Mouse (Mus musculus) stomach, adult 2 months (tissue): ENCODE data around the gene Gm20498. TPM values are rescaled to one million over a fixed set of nuclear protein-coding genes. Genes with fewer than 3 reads are reported as not detected.

ENCODE experiments used
- polyA plus RNA-seq: library from polyadenylated mRNA; depleted of rRNA; stranded (reverse); fragments of >200 nt; gene quantifications from 2 replicates; pipeline ENCODE4 v1.2.3, GENCODE M21; 2012; rRNA removed

Gene Gm20498
- 0.88 and 1.4 TPM in 2 replicates for polyA plus RNA-seq

GRCm38 (mm10) chr12:81532316-81533028 lies at the start of gene Gm20498, which contains the start of gene Synj2bp:
Gene Gm20498 (minus strand): TSS chr12:81532905.
Gene Synj2bp (minus strand): TSS chr12:81532911.

GRCm38 (mm10) chr12:81568374-81568773 lies 35.7 kb upstream of the Gm20498 start, which contains the start of gene Adam21:
Gene Adam21 (minus strand): TSS chr12:81568474.

GRCm38 (mm10) chr12:81484727-81485191 lies 47.9 kb downstream of the Gm20498 start, which contains the start of gene Cox16:
Gene Cox16 (minus strand): TSS chr12:81485127.

GRCm38 (mm10) chr12:81421846-81422245 lies 110.9 kb downstream of the Gm20498 start, which contains the start of gene Adam4:
Gene Adam4 (minus strand): TSS chr12:81421946.

DNA sequence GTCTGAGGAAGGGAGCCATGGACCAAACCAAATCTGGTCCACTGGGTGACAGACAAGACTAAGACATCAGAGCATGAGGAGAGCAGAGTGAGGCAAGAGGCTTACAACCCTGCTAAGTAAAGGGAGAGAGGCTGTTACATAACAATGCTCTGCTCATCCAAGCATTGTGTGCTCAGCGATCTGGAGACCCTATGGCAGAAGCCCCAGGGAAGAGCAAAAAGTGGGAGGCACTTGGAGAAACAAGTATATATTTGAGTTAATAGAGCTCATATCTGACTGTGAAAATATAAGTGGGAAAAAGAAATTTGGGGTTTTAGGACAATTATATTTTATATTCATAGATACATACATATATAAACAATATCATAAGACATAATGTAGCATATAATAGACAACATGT lies 153.3 kb downstream of the Gm20498 start, which contains the start of gene Gm4787:
Gene Gm4787, minus strand, starts transcription at position 101 of the 400 bp plus-strand sequence.

DNA sequence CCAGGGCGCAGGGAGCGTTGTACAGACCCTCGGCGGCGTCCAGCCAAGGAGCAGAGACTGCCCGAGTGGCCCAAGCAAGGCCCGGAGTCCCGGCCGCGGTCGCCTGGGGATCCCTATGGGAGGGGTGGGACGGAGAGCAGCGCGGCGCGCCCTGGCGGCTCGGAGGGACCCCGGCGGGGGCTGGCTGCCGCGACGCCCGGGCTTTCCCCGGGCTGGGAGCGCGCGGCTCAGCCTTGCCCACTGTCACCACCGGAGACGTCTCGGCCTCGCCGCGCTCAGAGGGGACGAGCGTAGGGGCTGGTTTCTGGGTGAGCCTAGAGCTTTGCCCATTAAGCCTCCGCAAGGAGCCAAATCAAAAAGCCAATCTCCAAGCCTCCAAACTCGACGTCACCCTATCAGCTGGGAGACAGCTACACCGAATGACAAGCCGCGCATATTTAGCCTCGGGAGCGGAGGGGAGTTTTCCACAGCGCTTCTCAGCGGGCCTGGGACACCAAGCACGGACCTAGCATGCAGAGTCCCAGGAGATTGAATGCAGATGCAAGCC lies 199.8 kb downstream of the Gm20498 start, which contains the start of gene Slc8a3:
Gene Slc8a3, minus strand, starts transcription at position 306 of the 547 bp plus-strand sequence.

Other genes starting within 250 kb of the Gm20498 start
- 0.25 and 0.48 TPM in 2 replicates for gene Slc8a3, start 199.7 kb downstream of the Gm20498 start, polyA plus RNA-seq
- 0.11 TPM in 1 of 2 replicates, not detected in the other for gene Gm4787, start 153.4 kb downstream of the Gm20498 start, polyA plus RNA-seq
- 0.08 TPM in 2 replicates for gene Adam4, start 111.0 kb downstream of the Gm20498 start, polyA plus RNA-seq
- gene Cox16, start 47.8 kb downstream of the Gm20498 start, polyA plus RNA-seq: 27.1 and 37.6 TPM in 2 replicates
- gene Synj2bp, start within 50 bp of the Gm20498 start, polyA plus RNA-seq: 6.0 and 6.8 TPM in 2 replicates
- not detected in 2 replicates for gene Adam21, start 35.6 kb upstream of the Gm20498 start, polyA plus RNA-seq
- gene Med6, start 62.1 kb upstream of the Gm20498 start, polyA plus RNA-seq: 0.91 and 1.1 TPM in 2 replicates
- gene Ttc9, start 98.3 kb upstream of the Gm20498 start, polyA plus RNA-seq: 1.2 and 1.4 TPM in 2 replicates
- 4.7 and 5.9 TPM in 2 replicates for gene Map3k9, start 248.3 kb upstream of the Gm20498 start, polyA plus RNA-seq